Mouse (Mus musculus): ENCODE results near the gene Ms4a13.

GRCm38 (mm10) chr19:11235820-11236219, 39.3 kb upstream of the Ms4a13 start:
- TF ChIP-seq CTCF (IDR thresholded peaks at IDR 0.05; ENCODE audit: low read depth), result no peak
- TF ChIP-seq EP300 (optimal IDR thresholded peaks at IDR 0.05), result no peak

All from stomach, postnatal 0 days (tissue).